Mouse (Mus musculus): ENCODE measurements around the gene Cd164l2. TPM values are rescaled to one million over a fixed set of nuclear protein-coding genes. Genes with fewer than 3 reads are reported as not detected.

Gene Cd164l2
- total RNA-seq, 2 experiments from 2014 or later, result 3.7 to 5.8 TPM

- no peak for DNase-seq
Observed at GRCm38 (mm10) chr4:133257798-133258408, 46.0 kb downstream of the Cd164l2 start.

- no peak for DNase-seq
Observed at GRCm38 (mm10) chr4:133261641-133262374, 49.9 kb downstream of the Cd164l2 start.

- no peak for DNase-seq
Observed at GRCm38 (mm10) chr4:133262375-133262765, 50.4 kb downstream of the Cd164l2 start.

GRCm38 (mm10) chr4:133262882-133263281 is 51.0 kb downstream of the Cd164l2 start, which contains the start of gene Sytl1:
Gene Sytl1 (minus strand): TSS chr4:133263113.
- no peak for DNase-seq

GRCm38 (mm10) chr4:133263756-133264155 is 51.8 kb downstream of the Cd164l2 start:
- no peak for DNase-seq

GRCm38 (mm10) chr4:133264559-133264958 is 52.6 kb downstream of the Cd164l2 start:
- DNase-seq, result no peak

GRCm38 (mm10) chr4:133265297-133265696 is 53.4 kb downstream of the Cd164l2 start:
- no peak for DNase-seq

- no peak for DNase-seq
Observed at GRCm38 (mm10) chr4:133265759-133266158, 53.8 kb downstream of the Cd164l2 start.

GRCm38 (mm10) chr4:133266248-133266880 is 54.4 kb downstream of the Cd164l2 start:
- DNase-seq, result no peak

GRCm38 (mm10) chr4:133268931-133269330 is 57.0 kb downstream of the Cd164l2 start:
- DNase-seq, result no peak

GRCm38 (mm10) chr4:133269596-133269995 is 57.7 kb downstream of the Cd164l2 start:
- no peak for DNase-seq

- DNase-seq, result no peak
Observed at GRCm38 (mm10) chr4:133270929-133271328, 59.0 kb downstream of the Cd164l2 start.

Small RNA genes lying within 50 kb of the gene (microRNA-seq; reads per million reads assigned to microRNA genes)
- 0.90 to 1.1 reads per million in 2 experiments for gene Mir7017

Other genes with a start within 250 kb of the Cd164l2 start
- under 1 TPM in 1 of 2 experiments, not detected in 1; 0.66 TPM for gene Fgr, start 238.0 kb upstream of the Cd164l2 start, total RNA-seq (2021)
- gene Ahdc1, start 200.9 kb upstream of the Cd164l2 start, total RNA-seq (2021), result 100 to 1,000 TPM; 111 to 113 TPM
- 10 to 100 TPM; 28.7 to 32.8 TPM for gene Wasf2, start 81.6 kb upstream of the Cd164l2 start, total RNA-seq (2021)
- 1 to 10 TPM; 6.8 to 7.3 TPM for gene Gpr3, start 405 bp downstream of the Cd164l2 start, total RNA-seq (2021)
- gene Map3k6, start 28.7 kb downstream of the Cd164l2 start, total RNA-seq (2021), result 1 to 10 TPM; 3.9 to 5.9 TPM
- gene Sytl1, start 51.0 kb downstream of the Cd164l2 start, total RNA-seq (2021), result under 1 TPM; 0.70 to 0.99 TPM
- 10 to 100 TPM; 85.0 to 92.1 TPM for gene Tmem222, start 65.7 kb downstream of the Cd164l2 start, total RNA-seq (2021)
- 10 to 100 TPM; 78.5 to 78.9 TPM for gene Wdtc1, start 141.3 kb downstream of the Cd164l2 start, total RNA-seq (2021)
- 10 to 100 TPM; 60.1 to 63.9 TPM for gene Slc9a1, start 157.6 kb downstream of the Cd164l2 start, total RNA-seq (2021)